Mouse (Mus musculus) cerebellum, adult 2 months (tissue): Measurements from ENCODE around the gene Hltf.

ENCODE experiments used
- CTCF ChIP-seq: fragments of 200-500 bp; IDR thresholded peaks from 2 replicates; pipeline ENCODE4 v1.5.1; 2011; ENCODE audit warnings: low read depth, mild to moderate bottlenecking, control low read depth, low read length, moderate library complexity, borderline replicate concordance; ENCODE audit not compliant: insufficient read depth
- POLR2A ChIP-seq: fragments of 200-500 bp; IDR thresholded peaks from 2 replicates; pipeline ENCODE4 v1.6.1; 2011; ENCODE audit warnings: low read length, control low read depth, borderline replicate concordance; ENCODE audit not compliant: insufficient read depth

- no peak for TF ChIP-seq POLR2A
- TF ChIP-seq CTCF, result no peak
Measured at GRCm38 (mm10) chr3:20133745-20134144, 76.1 kb downstream of the Hltf start.
